In genomic region chr4:101227398-101227797, GRCm38 (mm10) we compare ENCODE assay signal across 20 mouse cellular contexts. TPM values are rescaled to one million over a fixed set of nuclear protein-coding genes. Genes with fewer than 3 reads are reported as not detected.
A peak's percentile ranks its signal among the peaks of the same experiment; 100 is the strongest.
DNase-seq lines count a peak whose midpoint lies in the region; ATAC-seq and TF ChIP-seq lines count a peak whose summit lies in the region.
"Had no signal": no experiment of that assay in that cellular context is flagged by ENCODE, and none has a peak within 500 bp of the region (broad histone marks: within the 10 kb centered on the region; RNA-seq: fewer than 3 reads in every experiment).

No protein-coding gene starts in this region.

- no peak overlapping the region for H3K4me3 ChIP-seq in intestine, embryonic 15.5 days (replicated peaks)
- H3K4me3 ChIP-seq in intestine, postnatal 0 days (ENCODE audit: low read depth, low read length) = no peak overlapping the region
- H3K4me3 ChIP-seq in kidney, postnatal 0 days (replicated peaks; ENCODE audit: low read depth, low read length) = no peak overlapping the region
- H3K4me3 ChIP-seq: embryonic facial prominence, embryonic 10.5 days; forebrain, embryonic 13.5 days; heart, embryonic 10.5 days; hindbrain, embryonic 13.5 days had no signal

- no peak overlapping the region for H3K4me2 ChIP-seq in intestine, embryonic 15.5 days (replicated peaks)
- H3K4me2 ChIP-seq in intestine, postnatal 0 days (replicated peaks; ENCODE audit: low read depth) = no peak overlapping the region
- no peak overlapping the region for H3K4me2 ChIP-seq in kidney, postnatal 0 days (ENCODE audit: low read length)
- H3K4me2 ChIP-seq: forebrain, embryonic 13.5 days; hindbrain, embryonic 13.5 days had no signal

- H3K9me3 ChIP-seq in intestine, embryonic 15.5 days = no peaks in the 10 kb centered on the region
- no peaks in the 10 kb centered on the region for H3K9me3 ChIP-seq in intestine, postnatal 0 days (ENCODE audit: control insufficient read depth)
- H3K9me3 ChIP-seq in kidney, postnatal 0 days (replicated peaks; ENCODE audit: low read length) = no peaks in the 10 kb centered on the region
- H3K9me3 ChIP-seq: forebrain, embryonic 13.5 days; heart, embryonic 10.5 days; hindbrain, embryonic 13.5 days had no signal

- H3K27ac ChIP-seq in intestine, embryonic 15.5 days = no peak overlapping the region
- no peak overlapping the region for H3K27ac ChIP-seq in intestine, postnatal 0 days (ENCODE audit: low read depth, low read length)
- no peak overlapping the region for H3K27ac ChIP-seq in kidney, postnatal 0 days
- H3K27ac ChIP-seq: embryonic facial prominence, embryonic 10.5 days; forebrain, embryonic 13.5 days; heart, embryonic 10.5 days; hindbrain, embryonic 13.5 days had no signal

- no peak for TF ChIP-seq CTCF in intestine, postnatal 0 days (IDR thresholded peaks at IDR 0.05; ENCODE audit: low read depth)
- no peak for TF ChIP-seq CTCF in kidney, postnatal 0 days (IDR thresholded peaks at IDR 0.05; ENCODE audit: low read depth)
- no peak for TF ChIP-seq CTCF in Patski (IDR thresholded peaks at IDR 0.05)

- POLR2A ChIA-PET in Patski (lab: Charles Lee) = no interaction called here

- in situ Hi-C loops in Patski (cut with MboI; ENCODE audit: low pct_unique_long_range_greater_than_20kb) = no loop called here

- DNase-seq in kidney, postnatal 0 days (ENCODE audit: low spot score) = peak; percentile 55
- no peak for DNase-seq in kidney, adult 11 months
- DNase-seq in Patski (ENCODE audit: low read depth, low spot score) = no peak
- no peak for DNase-seq in embryo, embryonic 9.5 days (ENCODE audit: extremely low spot score)
- no peak for DNase-seq in lung, postnatal 4 days
- DNase-seq: adrenal gland, adult 2 months; adrenal gland, postnatal 25 days; cerebellum, adult 18-20 months; cerebellum, adult 9-11 months; cerebellum, postnatal 36 days; forebrain, postnatal 0 days; gastrocnemius, postnatal 36 days; heart, adult 18-20 months; heart, postnatal 10 days had no signal

- ATAC-seq in intestine, embryonic 15.5 days = peak; percentile 55
- ATAC-seq in intestine, postnatal 0 days = no peak
- ATAC-seq in kidney, postnatal 0 days (replicated peaks; ENCODE audit: low FRiP score, low read depth) = no peak
- peak; percentile 26 for ATAC-seq in Patski
- ATAC-seq: forebrain, embryonic 13.5 days; forebrain, postnatal 0 days had no signal

- no peaks in the 10 kb centered on the region for H3K4me1 ChIP-seq in intestine, embryonic 15.5 days (replicated peaks)
- 0 out of 2 replicates have a peak, but pooled peaks cover 4% of the 10 kb centered on the region for H3K4me1 ChIP-seq in intestine, postnatal 0 days (replicated peaks; ENCODE audit: control insufficient read depth, insufficient read depth, low read length)
- peaks cover 9% of the 10 kb centered on the region; the same call in 1 of the 2 replicates for H3K4me1 ChIP-seq in kidney, postnatal 0 days (replicated peaks; ENCODE audit: insufficient read depth, low read length)
- H3K4me1 ChIP-seq: forebrain, embryonic 13.5 days; hindbrain, embryonic 13.5 days had no signal

- CTCF ChIA-PET in Patski (lab: Charles Lee) = no interaction called here

- no peak overlapping the region for H3K9ac ChIP-seq in intestine, embryonic 15.5 days
- H3K9ac ChIP-seq in intestine, postnatal 0 days (ENCODE audit: low read depth, low read length) = no peak overlapping the region
- H3K9ac ChIP-seq in kidney, postnatal 0 days (ENCODE audit: low read depth, low read length) = no peak overlapping the region
- H3K9ac ChIP-seq: forebrain, embryonic 13.5 days; forebrain, postnatal 0 days; hindbrain, embryonic 13.5 days had no signal

- H3K27me3 ChIP-seq in intestine, embryonic 15.5 days (replicated peaks) = no peaks in the 10 kb centered on the region
- no peaks in the 10 kb centered on the region for H3K27me3 ChIP-seq in intestine, postnatal 0 days (replicated peaks; ENCODE audit: control insufficient read depth, insufficient read depth, low read length)
- no peaks in the 10 kb centered on the region for H3K27me3 ChIP-seq in kidney, postnatal 0 days (ENCODE audit: insufficient read depth, low read length)
- no peaks in the 10 kb centered on the region for H3K27me3 ChIP-seq in Patski
- H3K27me3 ChIP-seq: forebrain, embryonic 13.5 days; hindbrain, embryonic 13.5 days had no signal

- no peaks in the 10 kb centered on the region for H3K36me3 ChIP-seq in intestine, embryonic 15.5 days
- H3K36me3 ChIP-seq in intestine, postnatal 0 days (ENCODE audit: control insufficient read depth, insufficient read depth) = no peaks in the 10 kb centered on the region
- no peaks in the 10 kb centered on the region for H3K36me3 ChIP-seq in kidney, postnatal 0 days (ENCODE audit: insufficient read depth, low read length)
- H3K36me3 ChIP-seq: embryonic facial prominence, embryonic 10.5 days; hindbrain, embryonic 13.5 days had no signal

- 70% methylated on average over 3 of the region's 3 CpGs for WGBS in intestine, embryonic 15.5 days
- WGBS in intestine, postnatal 0 days = 49% methylated on average over 3 of the region's 3 CpGs
- 35% methylated on average over 3 of the region's 3 CpGs for WGBS in kidney, postnatal 0 days

RNA-seq across cellular contexts. Expression of gene Jak1, which starts 37.7 kb away (rescaled TPM):
- polyA plus RNA-seq in intestine, embryonic 15.5 days (2015; fragmentation: Nextera tagmentation; extraction: Ambion mirVana) = 71.1 and 76.5 TPM in 2 replicates
- polyA plus RNA-seq in intestine, postnatal 0 days (2015; fragmentation: Nextera tagmentation; extraction: Ambion mirVana) = 44.7 and 46.3 TPM in 2 replicates
- polyA plus RNA-seq in kidney, postnatal 0 days (2015; fragmentation: Nextera tagmentation; extraction: Ambion mirVana) = 71.9 and 78.9 TPM in 2 replicates
- 115 TPM for polyA plus RNA-seq in Patski (2021)

Comparison
In these comparisons a context has a peak if more than half of its experiments do, and no peak if none do; other contexts are left out.
1. ATAC-seq: peak in intestine, embryonic 15.5 days (single experiment) and Patski (single experiment); none in intestine, postnatal 0 days (single experiment) and kidney, postnatal 0 days (single experiment).